23 mouse cellular contexts compared by ENCODE assay signal in genomic region chr10:59586821-59587220, GRCm38 (mm10). TPM values are rescaled to one million over a fixed set of nuclear protein-coding genes. Genes with fewer than 3 reads are reported as not detected.
"Had no signal": no experiment of that assay in that cellular context is flagged by ENCODE, and none has a peak within 500 bp of the region (broad histone marks: within the 10 kb centered on the region; RNA-seq: fewer than 3 reads in every experiment).

No protein-coding gene starts in this region.

- H3K4me2 ChIP-seq: lung, embryonic 14.5 days; midbrain, embryonic 12.5 days; midbrain, embryonic 15.5 days; neural tube, embryonic 12.5 days; stomach, embryonic 15.5 days had no signal

- H3K4me1 ChIP-seq: midbrain, embryonic 12.5 days; midbrain, embryonic 15.5 days; neural tube, embryonic 12.5 days; stomach, embryonic 15.5 days had no signal

- H3K9me3 ChIP-seq: midbrain, embryonic 10.5 days; midbrain, embryonic 12.5 days; midbrain, embryonic 15.5 days; neural tube, embryonic 12.5 days; stomach, embryonic 15.5 days had no signal

- DNase-seq: lung, adult 18-20 months; lung, embryonic 14.5 days; lung, postnatal 10 days; lung, postnatal 4 days; right cerebral cortex, postnatal 14 days; thymus, adult 2 months; thymus, postnatal 25 days; thymus, postnatal 4 days had no signal

- H3K4me3 ChIP-seq: midbrain, embryonic 10.5 days; midbrain, embryonic 12.5 days; midbrain, embryonic 15.5 days; neural tube, embryonic 12.5 days; stomach, embryonic 15.5 days had no signal

- H3K36me3 ChIP-seq: midbrain, embryonic 15.5 days; stomach, embryonic 15.5 days had no signal

- ATAC-seq: midbrain, embryonic 15.5 days had no signal

- H3K27me3 ChIP-seq: midbrain, embryonic 12.5 days; midbrain, embryonic 15.5 days; neural tube, embryonic 12.5 days; stomach, embryonic 15.5 days had no signal

- H3K9ac ChIP-seq: lung, embryonic 14.5 days; midbrain, embryonic 12.5 days; midbrain, embryonic 15.5 days; neural tube, embryonic 12.5 days; stomach, embryonic 15.5 days had no signal

- H3K27ac ChIP-seq: midbrain, embryonic 10.5 days; midbrain, embryonic 12.5 days; midbrain, embryonic 15.5 days; neural tube, embryonic 12.5 days; stomach, embryonic 15.5 days; stomach, postnatal 0 days had no signal

RNA-seq across cellular contexts. Expression of gene Gm10322, which starts 29.0 kb away (rescaled TPM):
- total RNA-seq: megakaryocyte, adult 5-6 weeks; megakaryocyte-erythroid progenitor cell, adult 5-6 weeks; midbrain, postnatal 0 days; monocyte, adult 5-6 weeks; neutrophil, adult 5-6 weeks had no signal
- polyA plus RNA-seq: lung, embryonic 14.5 days; lung, embryonic 16.5 days; midbrain, embryonic 10.5 days; midbrain, embryonic 12.5 days; midbrain, embryonic 15.5 days; midbrain, postnatal 0 days; neural tube, embryonic 12.5 days; neural tube, embryonic 14.5 days; spleen, adult 2 months; stomach, embryonic 15.5 days; stomach, postnatal 0 days; testis, adult 2 months had no signal
